Mouse (Mus musculus) cerebellum, adult 9-10 months (tissue): ENCODE measurements around the gene Anks1b.

Experiments
- DNase-seq: peaks from one replicate; pipeline ENCODE4 v3.0.0; 2022

Anks1b gene

DNA sequence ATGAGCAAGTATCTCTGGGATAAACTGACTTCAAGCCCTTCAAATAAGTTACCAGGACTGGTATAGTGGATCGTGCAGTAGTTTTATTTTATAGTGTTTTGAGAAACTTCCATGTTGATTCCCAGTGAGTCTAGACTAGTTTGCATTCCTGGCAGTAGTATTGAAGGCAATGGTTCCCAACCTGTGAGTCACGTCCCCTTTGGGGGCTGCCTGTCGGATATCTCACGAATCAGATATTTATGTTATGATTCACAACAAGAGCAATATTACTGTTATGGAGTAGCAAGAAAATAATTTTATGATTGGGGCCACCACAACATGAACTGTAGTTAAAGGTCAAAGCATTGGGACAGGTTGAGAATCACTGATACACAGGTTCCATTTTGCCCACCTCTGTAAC is 884.5 kb downstream of the Anks1b start:
- no peak for DNase-seq

- DNase-seq: no peak
Measured at GRCm38 (mm10) chr10:90759929-90760328, 886.6 kb downstream of the Anks1b start.

GRCm38 (mm10) chr10:90766261-90766660 is 893.0 kb downstream of the Anks1b start:
- peak; percentile 96 for DNase-seq

- no peak for DNase-seq
Measured at GRCm38 (mm10) chr10:90770403-90770955, 897.2 kb downstream of the Anks1b start.

- no peak for DNase-seq
Measured at GRCm38 (mm10) chr10:90771046-90771445, 897.7 kb downstream of the Anks1b start.

- no peak for DNase-seq
Measured at GRCm38 (mm10) chr10:90771471-90772226, 898.3 kb downstream of the Anks1b start.

DNA sequence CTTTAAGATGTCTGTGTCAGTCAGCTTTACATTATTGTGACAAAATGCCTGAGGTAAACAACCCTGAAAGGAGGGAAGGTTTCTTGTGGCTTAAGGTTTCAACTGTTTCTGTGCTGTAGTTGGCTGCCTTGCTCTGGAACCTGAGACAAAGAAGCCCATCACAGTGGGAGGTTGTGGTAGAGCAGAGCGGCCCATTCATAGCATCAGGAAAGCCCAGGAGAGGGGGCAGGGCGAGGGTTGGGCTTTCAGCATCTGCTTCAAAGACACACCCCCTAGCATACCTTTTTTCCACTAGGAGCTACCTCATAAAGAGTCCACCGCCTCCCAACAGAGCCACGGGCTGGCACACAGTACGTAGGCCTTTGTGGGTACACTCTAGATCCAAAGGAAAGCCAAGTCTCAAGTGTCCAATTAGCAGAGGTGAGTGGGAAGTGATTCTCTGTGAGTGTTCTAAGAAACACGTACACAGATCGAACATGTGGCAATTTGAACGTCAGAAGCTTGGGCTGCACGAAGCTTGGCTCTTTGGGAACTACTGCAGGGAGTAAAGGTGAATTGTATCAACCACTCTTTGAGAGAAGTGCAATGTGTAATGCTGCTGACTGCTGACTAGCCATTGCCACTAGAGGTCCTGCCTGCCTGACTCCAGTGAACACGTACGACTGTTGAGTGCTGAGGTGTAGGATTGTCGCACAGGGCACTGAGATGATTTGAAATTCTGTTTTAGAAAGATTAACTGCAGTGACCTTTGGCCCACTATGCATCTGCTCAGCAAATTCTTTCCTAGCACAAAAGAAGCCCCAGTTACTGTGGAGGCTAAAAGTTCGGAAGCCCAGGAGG is 906.5 kb downstream of the Anks1b start:
- DNase-seq: no peak

- DNase-seq: peak; percentile 50
Measured at GRCm38 (mm10) chr10:90784981-90785650, 911.8 kb downstream of the Anks1b start.

- peak; percentile 81 for DNase-seq
Measured at GRCm38 (mm10) chr10:90785680-90786079, 912.4 kb downstream of the Anks1b start.

DNA sequence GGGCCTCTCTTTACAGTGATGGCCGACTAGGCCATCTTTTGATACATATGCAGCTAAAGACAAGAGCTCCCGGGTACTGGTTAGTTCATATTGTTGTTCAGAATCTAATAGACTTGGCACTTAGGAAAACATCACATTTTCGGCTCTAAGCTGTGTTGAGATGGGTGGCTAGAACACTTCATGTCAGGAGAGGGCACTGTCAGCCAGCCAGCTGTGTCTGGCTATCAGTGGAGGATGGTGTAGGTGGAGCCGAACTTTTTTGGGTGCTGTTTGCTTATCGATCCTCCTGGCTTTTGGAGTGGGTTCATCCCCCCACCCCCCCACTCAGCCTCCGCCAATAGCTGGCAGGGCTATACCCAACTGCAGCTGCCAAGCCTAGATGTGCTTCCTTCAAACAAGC is 929.8 kb downstream of the Anks1b start:
- DNase-seq: no peak

DNA sequence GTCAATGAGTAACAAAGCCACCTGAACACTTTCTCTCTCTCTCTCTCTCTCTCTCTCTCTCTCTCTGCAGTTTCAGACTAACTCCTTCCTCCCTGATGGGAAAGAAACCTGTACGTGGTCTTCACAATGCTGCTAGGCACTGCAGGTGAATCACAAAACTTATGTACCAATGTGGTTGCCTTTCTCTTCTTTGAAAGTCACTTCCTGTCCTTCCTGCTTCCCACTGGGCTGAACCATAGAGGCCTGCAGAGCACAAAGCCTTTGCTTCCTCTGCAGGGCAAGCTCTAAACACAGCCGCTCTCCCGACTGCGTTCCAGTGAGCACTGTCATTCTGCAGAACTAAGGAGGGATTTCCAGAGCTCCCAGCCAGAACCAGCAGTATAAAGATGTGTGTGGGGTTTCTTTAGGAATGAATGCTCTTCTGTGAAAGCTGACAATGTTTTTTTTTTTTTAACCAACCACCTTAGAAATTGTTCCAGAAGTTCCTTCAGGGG is 931.3 kb downstream of the Anks1b start:
- DNase-seq: no peak

DNA sequence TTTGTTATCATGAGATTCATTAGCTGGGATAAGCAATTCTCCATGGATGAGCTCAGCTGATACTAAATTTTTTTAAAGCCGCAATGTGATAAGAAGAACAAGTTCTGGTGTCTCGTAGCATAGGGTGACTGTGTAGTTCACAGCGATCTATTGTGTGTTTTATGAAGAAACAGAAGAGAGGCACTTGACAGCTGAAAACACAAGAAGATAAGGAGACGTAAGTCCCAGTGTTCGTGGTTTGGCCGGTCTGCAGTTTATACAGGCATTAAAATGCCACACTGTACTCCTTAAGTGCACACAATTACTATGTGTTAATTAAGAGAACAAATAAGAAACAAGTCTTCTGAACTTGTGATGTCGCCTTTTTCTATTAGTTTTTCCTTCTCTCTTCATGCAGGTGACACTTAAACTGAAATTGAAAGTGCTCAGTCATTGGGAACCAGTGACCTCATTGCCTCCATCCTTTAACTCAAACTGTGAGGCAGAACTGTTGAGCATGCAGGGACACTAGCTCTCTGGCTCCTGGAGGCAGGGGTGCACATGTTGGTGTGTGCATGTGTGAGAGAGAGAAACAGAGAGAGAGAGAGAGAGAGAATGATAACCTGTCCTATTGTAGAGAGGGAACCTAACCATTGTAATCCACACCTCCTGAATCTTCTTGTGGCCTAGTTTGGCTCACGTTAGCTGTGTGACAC is 935.5 kb downstream of the Anks1b start:
- DNase-seq: no peak

DNA sequence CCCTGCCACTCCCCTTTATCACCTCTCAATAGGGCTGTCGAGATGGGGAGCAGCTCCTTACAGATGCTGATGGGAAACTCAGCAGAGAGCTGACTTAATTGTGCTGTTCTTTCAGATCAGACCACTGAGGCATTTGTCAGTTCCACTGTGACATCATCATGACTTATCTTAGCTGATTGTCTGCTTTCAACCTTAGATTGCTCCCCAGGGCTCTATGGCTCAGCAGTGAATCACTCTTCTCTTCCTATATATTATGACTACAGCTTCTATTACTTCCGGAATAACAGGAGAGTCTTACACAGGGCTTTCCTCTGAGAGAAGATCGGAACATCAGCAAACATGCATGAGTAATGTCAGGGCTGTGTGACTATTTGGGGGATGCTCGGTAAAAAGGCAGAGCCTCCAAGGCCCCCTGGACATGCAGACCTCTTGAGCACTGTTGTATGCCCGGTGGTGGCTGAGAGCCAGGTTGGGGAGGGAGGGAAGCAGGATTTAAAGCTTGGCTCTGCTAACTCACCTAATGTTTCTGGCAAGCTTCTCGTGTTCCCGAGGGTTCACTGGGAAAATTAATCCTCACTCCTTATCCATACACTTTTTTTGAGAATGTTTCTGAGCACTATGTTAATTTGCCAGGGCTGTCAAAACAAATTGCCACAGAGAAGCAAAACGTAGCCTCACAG is 936.7 kb downstream of the Anks1b start:
- peak; percentile 54 for DNase-seq

DNA sequence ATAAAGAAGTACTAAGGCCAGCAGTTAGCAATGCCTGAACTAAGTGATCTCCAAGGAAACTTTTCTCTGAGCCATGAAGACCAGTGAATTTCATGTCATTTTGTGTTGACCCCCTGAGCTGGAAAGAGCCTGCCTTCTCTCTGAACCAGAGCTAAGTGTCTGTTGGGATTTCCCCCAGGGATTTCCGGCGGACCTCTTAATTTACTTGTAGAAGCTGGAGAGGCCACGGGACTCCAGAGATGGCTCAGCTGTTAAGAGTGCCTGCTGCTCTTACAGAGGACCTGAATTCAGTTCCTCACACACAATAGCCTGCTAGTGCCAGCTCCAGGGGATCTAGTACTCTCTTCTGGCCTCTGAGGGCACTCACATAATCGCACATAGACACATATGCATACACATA is 938.1 kb downstream of the Anks1b start:
- DNase-seq: no peak

GRCm38 (mm10) chr10:90813326-90813725 is 940.0 kb downstream of the Anks1b start:
- no peak for DNase-seq

DNA sequence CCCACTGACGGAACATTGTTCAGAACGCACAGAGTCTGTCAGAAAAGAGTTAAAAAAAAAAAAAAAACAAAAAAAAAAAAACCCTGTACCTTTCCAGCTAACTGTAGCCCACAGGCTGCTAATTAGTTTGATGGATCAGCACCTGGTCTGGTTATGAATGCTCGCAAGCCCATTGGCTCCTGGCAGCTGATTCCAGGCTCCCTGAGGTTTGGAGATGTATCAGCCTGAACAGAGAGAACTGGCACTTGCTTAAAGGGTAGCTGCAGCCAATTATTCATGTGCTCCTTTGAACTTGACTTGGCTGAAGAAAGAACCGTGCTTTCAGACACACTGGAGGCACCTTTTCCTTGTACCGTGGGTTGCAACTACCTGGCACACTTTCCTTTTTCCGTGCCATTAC is 941.1 kb downstream of the Anks1b start:
- peak; percentile 94 for DNase-seq

GRCm38 (mm10) chr10:90818246-90818937 is 945.1 kb downstream of the Anks1b start:
- DNase-seq: no peak

- DNase-seq: no peak
Measured at GRCm38 (mm10) chr10:90823438-90823837, 950.1 kb downstream of the Anks1b start.

DNA sequence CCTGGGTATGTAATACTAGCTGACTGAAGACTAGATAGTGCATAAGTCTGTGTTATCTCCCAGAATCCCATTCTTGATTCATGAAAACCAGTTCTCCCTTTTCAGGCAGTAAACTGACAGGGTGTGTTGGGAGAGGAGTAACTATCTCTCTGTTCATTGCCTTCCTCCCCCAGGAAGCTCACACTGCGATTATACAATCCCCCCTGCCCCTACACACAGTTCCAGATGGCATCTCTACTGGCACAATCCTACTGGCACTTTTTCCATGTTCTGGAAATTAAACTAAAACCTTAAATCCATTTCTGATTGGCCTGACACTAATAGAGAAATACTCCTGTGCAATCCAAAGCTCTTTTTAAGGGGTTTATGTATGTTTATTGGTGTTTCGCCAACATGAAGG is 951.4 kb downstream of the Anks1b start:
- no peak for DNase-seq

GRCm38 (mm10) chr10:90826939-90827338 is 953.6 kb downstream of the Anks1b start:
- no peak for DNase-seq
